Mouse (Mus musculus) heart, embryonic 13.5 days (tissue): ENCODE results near the gene Ecm1. TPM values are rescaled to one million over a fixed set of nuclear protein-coding genes. Genes with fewer than 3 reads are reported as not detected.
A peak's percentile ranks its signal among the peaks of the same experiment; 100 is the strongest.
"Not testable (repeated sequence)": the region's sequence is repeated elsewhere in the genome, so short reads cannot be mapped to it uniquely, and the experiment has no call there.

Experiments used
- ATAC-seq: fragments of 200-750 bp; cut with Nextera tagmentation; 2 replicates; pipeline ENCODE4 v1.8.0; 2017; ENCODE audit warnings: moderate TSS enrichment; ENCODE audit not compliant: insufficient number of reproducible peaks, low FRiP score, low TSS enrichment; ENCODE audit errors: extremely low read depth
- H3K27ac ChIP-seq: fragments of 300-500 bp; sonication (generic); replicated peaks from 2 replicates; pipeline ENCODE4 v1.5.1; 2015; ENCODE audit warnings: moderate library complexity, mild to moderate bottlenecking, inconsistent platforms
- H3K27me3 ChIP-seq: fragments of 300-500 bp; sonication (generic); replicated peaks from 2 replicates; pipeline ENCODE4 v1.6.1; 2015; ENCODE audit warnings: mild to moderate bottlenecking, inconsistent platforms
- H3K36me3 ChIP-seq: fragments of 300-500 bp; sonication (generic); 2 replicates; pipeline ENCODE4 v1.6.1; 2015; ENCODE audit warnings: mild to moderate bottlenecking, inconsistent platforms
- H3K4me1 ChIP-seq: fragments of 300-500 bp; sonication (generic); 2 replicates; pipeline ENCODE4 v1.6.1; 2015; ENCODE audit warnings: inconsistent platforms
- H3K4me2 ChIP-seq: fragments of 300-500 bp; sonication (generic); 2 replicates; pipeline ENCODE4 v1.6.1; 2015; ENCODE audit warnings: inconsistent platforms, mild to moderate bottlenecking, moderate library complexity
- H3K4me3 ChIP-seq: fragments of 300-500 bp; sonication (generic); 2 replicates; pipeline ENCODE4 v1.5.1; 2015; ENCODE audit warnings: moderate library complexity, mild to moderate bottlenecking, inconsistent platforms
- H3K9ac ChIP-seq: fragments of 300-500 bp; sonication (generic); 2 replicates; pipeline ENCODE4 v1.6.1; 2015; ENCODE audit warnings: inconsistent platforms, mild to moderate bottlenecking, moderate library complexity
- H3K9me3 ChIP-seq: fragments of 300-500 bp; sonication (generic); 2 replicates; pipeline ENCODE4 v1.6.1; 2016; ENCODE audit warnings: inconsistent platforms
- WGBS: fragments of 180-500 bp; shearing (Covaris S2); methylation state at CpG from one replicate; pipeline ENCODE4 v1.1.7; 2015; ENCODE audit warnings: mixed read lengths; 5-methylcytosine and 5-hydroxymethylcytosine counted together
- polyA plus RNA-seq: library from polyadenylated mRNA; unstranded; fragments of >200 nt; fragmentation: Nextera tagmentation; extraction: Ambion mirVana; gene quantifications from 2 replicates; pipeline ENCODE4 v1.2.1, GENCODE M21; 2015

Ecm1 gene
- polyA plus RNA-seq, 1 experiment from 2014 or later: 68.7 TPM

- no peak overlapping the region for H3K4me3 ChIP-seq
- H3K4me2 ChIP-seq: no peak overlapping the region
- H3K36me3 ChIP-seq: no peaks in the 10 kb centered on the region
- no peak overlapping the region for H3K9ac ChIP-seq
- H3K27ac ChIP-seq: peak overlapping the region; percentile 84
- peaks cover 37% of the 10 kb centered on the region for H3K4me1 ChIP-seq
- ATAC-seq: no peak
- 60% methylated on average over 2 of the region's 2 CpGs for WGBS
- no peaks in the 10 kb centered on the region for H3K27me3 ChIP-seq
- H3K9me3 ChIP-seq: no peaks in the 10 kb centered on the region
Observed at GRCm38 (mm10) chr3:95701085-95701484, 38.3 kb downstream of the Ecm1 start.

- Histone ChIP-seq H3K9me3 (no peaks in the 10 kb centered on the region), H3K4me2 (no peak overlapping the region), H3K4me3 (no peak overlapping the region), H3K9ac (no peak overlapping the region), H3K36me3 (no peaks in the 10 kb centered on the region), H3K4me1 (peaks cover 46% of the 10 kb centered on the region), H3K27me3 (no peaks in the 10 kb centered on the region), H3K27ac (no peak overlapping the region; the same call in 1 of the 2 replicates)
- no peak for ATAC-seq
- 63% methylated on average over 6 of the region's 6 CpGs for WGBS
Observed at GRCm38 (mm10) chr3:95700233-95700681, 39.1 kb downstream of the Ecm1 start.

- Histone ChIP-seq H3K4me3 (no peak overlapping the region), H3K36me3 (no peaks in the 10 kb centered on the region), H3K4me1 (peaks cover 64% of the 10 kb centered on the region), H3K9me3 (no peaks in the 10 kb centered on the region), H3K27me3 (no peaks in the 10 kb centered on the region), H3K27ac (no peak overlapping the region), H3K4me2 (no peak overlapping the region), H3K9ac (no peak overlapping the region)
- no peak for ATAC-seq
- WGBS: 89% methylated on average over 4 of the region's 4 CpGs
Observed at GRCm38 (mm10) chr3:95698286-95698685, 41.1 kb downstream of the Ecm1 start.

GRCm38 (mm10) chr3:95696360-95696759, 43.0 kb downstream of the Ecm1 start:
- H3K9ac ChIP-seq: peak overlapping the region; percentile 61
- H3K4me1 ChIP-seq: peaks cover 66% of the 10 kb centered on the region
- H3K9me3 ChIP-seq: no peaks in the 10 kb centered on the region
- H3K4me2 ChIP-seq: no peak overlapping the region
- H3K27me3 ChIP-seq: no peaks in the 10 kb centered on the region
- ATAC-seq: no peak
- H3K36me3 ChIP-seq: 0 out of 2 replicates have a peak, but pooled peaks cover 2% of the 10 kb centered on the region
- peak overlapping the region; percentile 93 for H3K27ac ChIP-seq
- WGBS: 14% methylated on average over 7 of the region's 7 CpGs
- H3K4me3 ChIP-seq: no peak overlapping the region

- H3K9ac ChIP-seq: no peak overlapping the region
- no peak overlapping the region for H3K4me3 ChIP-seq
Observed at GRCm38 (mm10) chr3:95695796-95696195, 43.6 kb downstream of the Ecm1 start.

GRCm38 (mm10) chr3:95694808-95695703, 44.3 kb downstream of the Ecm1 start:
- Histone ChIP-seq H3K4me2 (peak overlapping the region; percentile 40), H3K4me3 (no peak overlapping the region), H3K9me3 (no peaks in the 10 kb centered on the region), H3K4me1 (peaks cover 59% of the 10 kb centered on the region), H3K9ac (peak overlapping the region; percentile 24; the same call in 1 of the 2 replicates), H3K27me3 (no peaks in the 10 kb centered on the region), H3K36me3 (0 out of 2 replicates have a peak, but pooled peaks cover 6% of the 10 kb centered on the region), H3K27ac (peak overlapping the region; percentile 93)
- no peak for ATAC-seq
- WGBS: 47% methylated on average over 11 of the region's 11 CpGs

More at GRCm38 (mm10) chr3:95695796-95696195, 43.6 kb downstream of the Ecm1 start:
- Histone ChIP-seq H3K27ac (peak overlapping the region; percentile 93), H3K4me1 (peaks cover 61% of the 10 kb centered on the region), H3K36me3 (0 out of 2 replicates have a peak, but pooled peaks cover 6% of the 10 kb centered on the region), H3K4me2 (peak overlapping the region; percentile 40), H3K9me3 (no peaks in the 10 kb centered on the region), H3K27me3 (no peaks in the 10 kb centered on the region)
- ATAC-seq: no peak
- WGBS: 38% methylated on average over 3 of the region's 3 CpGs

GRCm38 (mm10) chr3:95693821-95694807, 45.3 kb downstream of the Ecm1 start:
- WGBS: 50% methylated on average over 11 of the region's 11 CpGs

GRCm38 (mm10) chr3:95692677-95693076, 46.7 kb downstream of the Ecm1 start:
- Histone ChIP-seq H3K4me1 (peaks cover 77% of the 10 kb centered on the region), H3K4me2 (no peak overlapping the region), H3K4me3 (no peak overlapping the region), H3K36me3 (0 out of 2 replicates have a peak, but pooled peaks cover 6% of the 10 kb centered on the region), H3K27ac (peak overlapping the region; percentile 93), H3K9ac (no peak overlapping the region), H3K9me3 (no peaks in the 10 kb centered on the region), H3K27me3 (no peaks in the 10 kb centered on the region)
- peak; percentile 26; the same call in 1 of the 2 replicates for ATAC-seq
- 35% methylated on average over 6 of the region's 6 CpGs for WGBS

More at GRCm38 (mm10) chr3:95693821-95694807, 45.3 kb downstream of the Ecm1 start:
- no peak overlapping the region for H3K4me3 ChIP-seq
- ATAC-seq: no peak
- H3K4me2 ChIP-seq: no peak overlapping the region
- 0 out of 2 replicates have a peak, but pooled peaks cover 6% of the 10 kb centered on the region for H3K36me3 ChIP-seq
- peaks cover 63% of the 10 kb centered on the region for H3K4me1 ChIP-seq
- no peaks in the 10 kb centered on the region for H3K27me3 ChIP-seq
- no peaks in the 10 kb centered on the region for H3K9me3 ChIP-seq
- H3K27ac ChIP-seq: peak overlapping the region; percentile 93
- H3K9ac ChIP-seq: no peak overlapping the region

- H3K9ac ChIP-seq: peak overlapping the region; percentile 55
- not testable (repeated sequence) for H3K27me3 ChIP-seq, H3K4me3 ChIP-seq, H3K36me3 ChIP-seq, H3K9me3 ChIP-seq, ATAC-seq
- WGBS: 88% methylated on average over 2 of the region's 2 CpGs
- H3K27ac ChIP-seq: peak overlapping the region; percentile 87
- H3K4me1 ChIP-seq: peaks cover 85% of the 10 kb centered on the region
- peak overlapping the region; percentile 38 for H3K4me2 ChIP-seq
Observed at GRCm38 (mm10) chr3:95690552-95690951, 48.8 kb downstream of the Ecm1 start.

GRCm38 (mm10) chr3:95689940-95690339, 49.4 kb downstream of the Ecm1 start:
- Histone ChIP-seq H3K4me3 (0 out of 2 replicates have a peak overlapping the region, but pooled peaks have one; percentile 1), H3K4me2 (peak overlapping the region; percentile 38), H3K36me3 (0 out of 2 replicates have a peak, but pooled peaks cover 6% of the 10 kb centered on the region), H3K4me1 (peaks cover 85% of the 10 kb centered on the region), H3K27ac (peak overlapping the region; percentile 87), H3K27me3 (no peaks in the 10 kb centered on the region), H3K9me3 (no peaks in the 10 kb centered on the region), H3K9ac (peak overlapping the region; percentile 55)
- no peak for ATAC-seq
- WGBS: 16% methylated on average over 2 of the region's 2 CpGs
